Mouse (Mus musculus) megakaryocyte, embryonic 14.5 days (primary cell): Measurements from ENCODE around the gene Il17rd. TPM values are rescaled to one million over a fixed set of nuclear protein-coding genes. Genes with fewer than 3 reads are reported as not detected.

Source experiments
- H3K27me3 ChIP-seq: replicated peaks from 2 replicates; pipeline ENCODE3; 2012; ENCODE audit warnings: inconsistent platforms
- H3K36me3 ChIP-seq: replicated peaks from 2 replicates; pipeline ENCODE3; 2012; ENCODE audit warnings: low read length, inconsistent platforms, mixed read lengths
- H3K4me1 ChIP-seq: 2 replicates; pipeline ENCODE4 v1.6.1; 2012; ENCODE audit warnings: inconsistent platforms
- H3K4me3 ChIP-seq: replicated peaks from 2 replicates; pipeline ENCODE3; 2012; ENCODE audit warnings: moderate library complexity, mild to moderate bottlenecking, inconsistent platforms
- H3K9me3 ChIP-seq: 2 replicates; pipeline ENCODE4 v1.6.1; 2012; ENCODE audit warnings: inconsistent platforms
- FLI1 ChIP-seq: IDR thresholded peaks from 2 replicates; pipeline ENCODE4 v1.6.1; 2012; ENCODE audit warnings: low read length, inconsistent platforms, mixed read lengths
- GATA1 ChIP-seq: IDR thresholded peaks from 3 replicates; pipeline ENCODE4 v1.6.1; 2012; ENCODE audit warnings: mixed read lengths, low read length, inconsistent platforms, borderline replicate concordance
- polyA plus RNA-seq: library from polyadenylated mRNA; stranded (reverse); fragments of >175 nt; gene quantifications from 2 replicates; pipeline ENCODE4 v1.2.3, GENCODE M21; 2012; ENCODE audit warnings: low replicate concordance; ENCODE audit not compliant: insufficient read depth

The Il17rd gene
- not detected in 2 replicates for polyA plus RNA-seq

DNA sequence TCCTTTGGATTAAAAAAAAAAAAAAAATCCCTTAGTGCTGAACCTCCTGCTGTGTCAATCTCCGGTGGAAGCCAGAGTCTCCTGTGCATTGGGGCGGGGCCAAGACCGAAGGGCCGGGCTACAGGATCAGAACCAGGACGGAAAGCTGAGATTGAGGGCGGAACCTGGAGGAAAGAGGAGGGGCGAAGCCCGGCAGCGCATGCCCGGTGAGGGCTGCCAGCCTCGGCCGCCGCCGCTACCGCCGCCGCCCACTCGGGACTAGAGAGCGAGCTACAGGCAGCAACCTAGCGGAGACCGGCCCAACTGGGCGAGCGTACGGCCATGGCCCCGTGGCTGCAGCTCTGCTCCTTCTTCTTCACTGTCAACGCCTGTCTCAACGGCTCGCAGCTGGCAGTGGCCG, at the start of gene Il17rd:
Gene Il17rd, plus strand, starts transcription at position 159 of the 400 bp plus-strand sequence.
- no peak for TF ChIP-seq GATA1
- TF ChIP-seq FLI1 = no peak
- Histone ChIP-seq H3K36me3 (no peaks in the 10 kb centered on the region), H3K9me3 (peaks cover 8% of the 10 kb centered on the region; the same call in 1 of the 2 replicates), H3K4me3 (peak within 1 kb of the TSS; percentile 94), H3K4me1 (peaks cover 30% of the 10 kb centered on the region), H3K27me3 (peaks cover 77% of the 10 kb centered on the region)

DNA sequence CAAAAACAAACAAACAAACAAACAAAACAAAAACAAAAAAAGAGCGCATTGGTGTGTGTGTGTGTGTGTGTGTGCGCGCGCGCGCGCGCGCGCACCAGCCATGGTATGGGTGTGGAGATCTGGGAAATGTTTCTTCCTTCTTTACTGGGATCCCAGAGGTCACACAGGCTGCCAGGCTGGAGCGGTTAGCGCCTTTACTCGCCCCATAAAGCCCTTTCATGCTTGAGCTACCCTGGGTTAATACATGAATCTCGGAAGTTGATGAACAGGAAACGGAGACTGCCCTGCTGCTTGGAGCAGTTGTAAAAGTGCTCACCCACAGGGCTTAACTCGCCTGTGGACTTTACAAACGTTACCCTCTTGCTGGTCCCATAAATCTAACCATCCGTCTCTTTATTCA, 47.1 kb upstream of the Il17rd start:
- Histone ChIP-seq H3K36me3 (no peaks in the 10 kb centered on the region), H3K27me3 (no peaks in the 10 kb centered on the region), H3K4me3 (no peak overlapping the region), H3K4me1 (peaks cover 21% of the 10 kb centered on the region), H3K9me3 (no peaks in the 10 kb centered on the region)
- no peak for TF ChIP-seq FLI1
- TF ChIP-seq GATA1 = no peak

DNA sequence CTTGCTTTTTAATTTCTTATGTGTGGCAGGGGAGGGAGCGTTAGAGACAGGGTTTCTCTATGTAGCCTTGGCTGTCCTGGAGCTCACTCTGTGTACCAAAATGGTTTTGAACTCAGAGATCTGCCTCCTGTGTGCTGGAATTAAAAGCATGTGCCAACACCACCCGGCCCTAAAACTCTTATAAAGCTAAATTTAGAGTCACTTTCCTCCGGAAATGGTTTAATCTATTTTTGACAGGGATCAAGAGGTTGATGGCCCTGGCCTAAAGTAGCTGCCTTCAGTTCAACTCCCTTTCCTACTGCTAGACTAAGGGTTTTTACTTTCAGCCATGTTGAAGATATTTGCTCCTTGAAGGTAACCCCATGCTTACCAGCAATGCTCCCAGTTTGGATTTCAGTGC, 45.3 kb upstream of the Il17rd start:
- Histone ChIP-seq H3K9me3 (no peaks in the 10 kb centered on the region), H3K4me3 (no peak overlapping the region), H3K4me1 (peaks cover 22% of the 10 kb centered on the region), H3K36me3 (no peaks in the 10 kb centered on the region), H3K27me3 (no peaks in the 10 kb centered on the region)
- no peak for TF ChIP-seq FLI1
- no peak for TF ChIP-seq GATA1

DNA sequence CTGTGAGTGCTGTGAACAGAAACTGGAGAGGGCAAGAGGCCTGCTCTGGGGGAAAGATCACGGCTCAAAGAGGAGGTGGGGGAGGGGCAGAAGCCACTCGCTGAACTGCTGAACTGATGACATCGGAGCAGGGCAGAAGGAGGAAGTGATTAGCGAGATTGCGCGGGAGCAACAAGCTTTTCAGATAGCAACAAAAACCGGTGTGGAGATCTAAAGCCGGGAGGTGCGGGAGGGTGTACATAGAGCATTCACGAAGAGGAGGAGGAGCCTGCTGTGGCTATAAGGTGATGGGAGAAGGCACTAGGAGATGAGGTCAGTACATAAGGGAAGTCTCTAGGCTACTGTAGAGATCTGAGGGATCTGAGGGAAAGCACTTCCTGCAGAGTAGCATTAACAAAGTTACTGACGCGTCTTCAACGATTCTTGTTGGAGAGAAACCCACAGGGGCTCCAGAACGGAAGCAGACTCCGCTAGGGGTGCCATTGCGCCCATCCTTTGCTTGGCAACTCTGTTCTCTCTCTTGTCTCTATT, 44.5 kb upstream of the Il17rd start, which contains the start of gene Hesx1:
Gene Hesx1, plus strand, starts transcription at position 206 of the 531 bp plus-strand sequence.
- peaks cover 28% of the 10 kb centered on the region for H3K4me1 ChIP-seq
- no peaks in the 10 kb centered on the region for H3K27me3 ChIP-seq
- H3K9me3 ChIP-seq = no peaks in the 10 kb centered on the region
- peak within 1 kb of the TSS; percentile 91 for H3K4me3 ChIP-seq
- H3K36me3 ChIP-seq = no peaks in the 10 kb centered on the region
- no peak for TF ChIP-seq FLI1
- TF ChIP-seq GATA1 = no peak

DNA sequence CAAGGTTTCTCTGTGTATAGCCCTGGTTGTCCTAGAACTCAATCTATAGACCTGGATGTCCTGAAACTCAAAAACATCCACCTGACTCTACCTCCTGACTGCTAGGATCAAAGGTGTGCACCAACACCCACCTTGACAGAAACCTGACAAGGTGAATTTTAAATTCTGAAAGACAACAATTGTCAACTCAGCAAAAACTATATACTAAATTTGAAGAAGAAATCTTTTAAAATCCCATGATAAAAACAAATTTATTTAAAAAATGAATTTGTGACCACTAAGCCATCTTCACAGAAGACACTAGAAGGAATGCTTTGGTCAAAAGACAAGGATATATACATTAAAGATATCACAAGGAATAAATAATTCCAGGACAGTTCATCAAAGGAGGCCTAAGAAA, 42.5 kb upstream of the Il17rd start:
- Histone ChIP-seq H3K9me3 (no peaks in the 10 kb centered on the region), H3K4me3 (no peak overlapping the region), H3K36me3 (no peaks in the 10 kb centered on the region), H3K27me3 (peaks cover 3% of the 10 kb centered on the region), H3K4me1 (peaks cover 34% of the 10 kb centered on the region)
- TF ChIP-seq GATA1 (no peak), FLI1 (no peak)

DNA sequence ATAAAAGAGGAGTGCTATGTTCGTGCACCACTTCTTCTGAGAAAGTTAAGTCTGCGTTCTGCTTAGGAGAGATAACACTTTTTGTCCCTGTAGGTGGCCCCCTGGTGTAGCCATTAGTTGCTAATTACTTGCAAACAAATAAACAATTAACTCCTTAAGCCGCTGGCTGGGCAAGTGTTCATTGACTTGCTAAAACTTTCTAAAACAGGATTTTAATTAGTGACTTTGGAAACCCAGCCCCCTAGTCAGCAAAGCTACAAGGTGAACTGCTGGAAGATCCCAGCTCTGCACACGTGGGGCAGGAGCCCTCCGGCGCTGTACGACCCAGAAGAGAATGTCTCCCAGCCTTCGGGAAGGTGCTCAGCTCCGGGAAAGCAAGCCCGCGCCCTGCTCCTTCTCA, 38.4 kb upstream of the Il17rd start:
- Histone ChIP-seq H3K9me3 (no peaks in the 10 kb centered on the region), H3K27me3 (peaks cover 3% of the 10 kb centered on the region), H3K4me3 (no peak overlapping the region), H3K4me1 (peaks cover 21% of the 10 kb centered on the region), H3K36me3 (no peaks in the 10 kb centered on the region)
- no peak for TF ChIP-seq FLI1
- no peak for TF ChIP-seq GATA1

DNA sequence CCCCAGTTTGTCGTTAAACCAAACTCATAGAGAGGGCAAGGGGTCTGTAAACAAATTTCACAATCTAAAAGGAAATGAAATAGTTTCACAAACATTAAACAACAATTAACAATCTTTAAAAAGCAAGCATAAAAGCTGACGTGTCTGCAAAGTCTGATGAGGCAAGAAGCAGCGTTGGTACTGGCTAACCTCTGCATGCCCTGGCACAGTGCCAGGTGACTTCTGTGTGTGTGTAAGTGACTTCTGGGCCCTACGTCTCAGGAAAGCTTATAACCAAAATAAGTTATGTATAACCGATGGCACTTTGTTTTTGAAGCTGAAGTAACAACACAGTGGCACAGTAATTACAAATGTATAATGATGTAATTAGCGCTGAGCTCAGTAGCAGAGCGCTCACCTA, 33.8 kb upstream of the Il17rd start:
- peaks cover 28% of the 10 kb centered on the region for H3K4me1 ChIP-seq
- no peak overlapping the region for H3K4me3 ChIP-seq
- TF ChIP-seq GATA1 (no peak), FLI1 (no peak)
- peaks cover 5% of the 10 kb centered on the region for H3K27me3 ChIP-seq
- no peaks in the 10 kb centered on the region for H3K9me3 ChIP-seq
- H3K36me3 ChIP-seq = no peaks in the 10 kb centered on the region

DNA sequence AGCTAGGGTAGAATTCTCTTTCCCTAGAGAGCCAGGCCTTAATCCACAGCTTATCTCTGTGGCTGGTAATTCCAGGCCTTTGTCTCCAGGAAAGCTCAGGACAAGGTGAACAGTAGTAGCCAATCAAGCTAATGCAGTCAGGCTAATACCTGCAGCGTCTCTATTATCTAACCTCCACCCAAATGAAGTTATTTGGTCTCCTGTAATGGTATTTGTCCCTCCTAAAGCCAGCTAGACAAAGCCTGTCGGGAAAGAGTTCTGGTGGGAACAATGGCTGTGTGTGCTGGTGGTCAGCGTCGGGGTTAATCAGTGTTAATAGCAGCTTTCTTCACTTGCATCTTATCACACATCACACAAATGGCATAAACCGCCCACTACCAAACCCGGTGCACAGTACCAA, 32.8 kb upstream of the Il17rd start:
- peaks cover 22% of the 10 kb centered on the region for H3K4me1 ChIP-seq
- peaks cover 2% of the 10 kb centered on the region for H3K27me3 ChIP-seq
- no peaks in the 10 kb centered on the region for H3K36me3 ChIP-seq
- TF ChIP-seq GATA1 = no peak
- no peaks in the 10 kb centered on the region for H3K9me3 ChIP-seq
- no peak overlapping the region for H3K4me3 ChIP-seq

DNA sequence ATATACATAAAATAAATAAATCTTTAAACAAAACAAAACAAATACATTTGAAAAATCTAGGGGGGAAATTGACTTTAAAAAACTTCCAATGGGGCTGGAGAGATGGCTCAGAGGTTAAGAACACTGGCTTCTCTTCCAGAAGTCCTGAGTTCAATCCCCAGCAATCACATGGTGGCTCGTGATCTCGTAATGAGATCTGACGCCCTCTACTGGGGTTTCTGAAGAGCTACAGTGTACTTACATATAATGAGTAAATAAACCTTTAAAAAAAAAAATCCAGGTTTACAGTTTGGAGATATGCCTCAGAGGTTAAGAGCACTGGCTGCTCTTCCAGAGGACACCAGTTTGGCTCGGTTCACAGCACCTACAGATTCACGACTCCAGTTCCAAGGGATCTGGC, 27.2 kb upstream of the Il17rd start:
- Histone ChIP-seq H3K36me3 (no peaks in the 10 kb centered on the region), H3K4me3 (no peak overlapping the region), H3K4me1 (peaks cover 7% of the 10 kb centered on the region; the same call in 1 of the 2 replicates), H3K9me3 (no peaks in the 10 kb centered on the region), H3K27me3 (peaks cover 2% of the 10 kb centered on the region)
- TF ChIP-seq FLI1 = no peak
- no peak for TF ChIP-seq GATA1

DNA sequence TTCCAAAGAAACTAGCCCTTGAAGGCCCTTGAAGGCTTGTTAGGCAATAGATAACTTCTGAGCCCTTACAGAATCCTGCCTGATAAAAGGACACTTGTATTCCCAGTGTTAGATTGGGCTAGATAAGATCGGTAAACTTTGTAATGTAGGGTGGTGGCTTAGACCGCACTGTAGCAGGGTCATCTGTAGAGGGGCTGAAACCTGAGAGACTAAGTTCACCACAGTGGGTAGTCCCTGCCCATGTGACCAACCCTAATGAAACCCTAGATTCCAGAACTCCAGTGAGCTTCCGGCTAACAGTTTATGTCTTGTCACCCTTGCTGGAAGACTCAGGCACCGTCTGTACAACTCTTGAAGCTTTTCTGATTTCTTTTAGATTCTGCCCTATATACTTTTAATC, 25.1 kb upstream of the Il17rd start:
- Histone ChIP-seq H3K4me3 (no peak overlapping the region), H3K36me3 (no peaks in the 10 kb centered on the region), H3K9me3 (no peaks in the 10 kb centered on the region), H3K4me1 (no peaks in the 10 kb centered on the region; the same call in 1 of the 2 replicates), H3K27me3 (no peaks in the 10 kb centered on the region)
- no peak for TF ChIP-seq GATA1
- TF ChIP-seq FLI1 = no peak

DNA sequence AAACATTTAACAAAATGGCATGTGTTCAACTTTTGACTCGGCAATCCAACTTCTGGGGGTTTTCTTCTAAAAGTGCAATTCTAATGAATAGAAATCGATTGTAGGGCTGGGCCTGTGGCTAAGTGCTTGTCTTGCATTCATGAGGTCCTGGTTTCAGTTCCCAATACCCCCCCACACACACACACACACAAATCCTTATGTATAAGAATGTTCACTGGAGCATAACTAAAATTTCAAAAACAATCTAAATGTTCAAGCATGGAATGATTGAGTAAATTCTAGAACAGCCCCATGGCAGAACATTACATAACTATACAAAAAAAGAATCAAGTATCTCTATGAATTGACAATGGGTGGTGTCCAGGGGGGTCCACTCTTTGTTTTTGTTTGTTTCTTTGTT, 20.8 kb upstream of the Il17rd start:
- H3K4me1 ChIP-seq = no peaks in the 10 kb centered on the region; the same call in 1 of the 2 replicates
- H3K4me3 ChIP-seq = no peak overlapping the region
- H3K9me3 ChIP-seq = 0 out of 2 replicates have a peak, but pooled peaks cover 2% of the 10 kb centered on the region
- H3K36me3 ChIP-seq = no peaks in the 10 kb centered on the region
- TF ChIP-seq GATA1 (no peak), FLI1 (no peak)
- H3K27me3 ChIP-seq = peaks cover 5% of the 10 kb centered on the region
